ENCODE assay signal across 8 mouse cellular contexts in the genomic region with DNA sequence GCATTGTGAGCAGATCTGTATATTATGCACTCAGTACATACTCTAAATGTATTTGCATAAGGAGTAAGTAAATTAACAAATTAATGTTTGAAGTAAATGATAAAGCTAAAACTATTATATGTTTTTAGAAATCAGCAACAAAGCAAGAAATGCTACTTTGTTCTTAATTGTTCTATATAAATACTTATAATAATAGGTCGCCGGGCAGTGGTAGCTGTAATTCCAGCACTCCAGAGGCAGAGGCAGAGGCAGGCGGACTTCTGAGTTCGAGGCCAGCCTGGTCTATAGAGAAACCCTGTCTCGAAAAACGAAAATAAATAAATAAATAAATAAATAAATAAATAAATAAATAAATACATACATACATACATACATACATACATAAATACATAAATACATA.
A peak's percentile ranks its signal among the peaks of the same experiment; 100 is the strongest.
DNase-seq lines count a peak whose midpoint lies in the region; ATAC-seq and TF ChIP-seq lines count a peak whose summit lies in the region.
"Not testable (repeated sequence)": the region's sequence is repeated elsewhere in the genome, so short reads cannot be mapped to it uniquely, and the experiment has no call there.

No protein-coding gene starts in this region.

- H3K36me3 ChIP-seq in embryonic facial prominence, embryonic 13.5 days; kidney, adult 2 months (ENCODE audit: control insufficient read depth, insufficient read depth, low read length): not testable (repeated sequence)

- not testable (repeated sequence) for H3K9me3 ChIP-seq in embryonic facial prominence, embryonic 13.5 days

- H3K4me3 ChIP-seq in embryonic facial prominence, embryonic 13.5 days; kidney, adult 2 months (ENCODE audit: insufficient read depth, low read depth, low read length): not testable (repeated sequence)

- H3K4me1 ChIP-seq in embryonic facial prominence, embryonic 13.5 days; kidney, adult 2 months (ENCODE audit: control insufficient read depth, insufficient read depth, low read length): not testable (repeated sequence)

- H3K27ac ChIP-seq in embryonic facial prominence, embryonic 13.5 days; kidney, adult 2 months (ENCODE audit: insufficient read depth, low read depth, low read length): not testable (repeated sequence)

- intact Hi-C loops in left cerebral cortex, postnatal 36 days (cut with DNase I), result loop anchor here (10.0 kb wide), 1 partner anchor 213 kb away; the partner anchor contains the start of gene St8sia4

- TF ChIP-seq CTCF in kidney, adult 2 months (conservative IDR thresholded peaks at IDR 0.05; ENCODE audit: insufficient read depth, insufficient read length, low read depth, low read length), result not testable (repeated sequence)

- not testable (repeated sequence) for H3K9ac ChIP-seq in embryonic facial prominence, embryonic 13.5 days

- not testable (repeated sequence) for H3K4me2 ChIP-seq in embryonic facial prominence, embryonic 13.5 days

- WGBS in embryonic facial prominence, embryonic 13.5 days, result 78% methylated on average over 6 of the region's 6 CpGs
- 76% methylated on average over 6 of the region's 6 CpGs for WGBS in kidney, adult 2 months

- not testable (repeated sequence) for H3K27me3 ChIP-seq in embryonic facial prominence, embryonic 13.5 days; kidney, adult 2 months (replicated peaks; ENCODE audit: control insufficient read depth, insufficient read depth, low read length)

- DNase-seq in 3134 (ENCODE audit: extremely low read depth, insufficient read length, low spot score), result peak; percentile 75
- peak; percentile 47 for DNase-seq in adrenal gland, postnatal 25 days
- DNase-seq in heart, adult 11 months, result peak; percentile 97
- DNase-seq in kidney, adult 2 months, result peak; percentile 55
- peak; percentile 37 to 43 for DNase-seq in left cerebral cortex, postnatal 36 days (ENCODE audit: low spot score in 2 of 2)
- peak; percentile 93 for DNase-seq in mesoderm, embryonic 11.5 days (ENCODE audit: low read depth, low spot score)
- DNase-seq in spleen, adult 18-20 months, result peak; percentile 61 to 67

- ATAC-seq in embryonic facial prominence, embryonic 13.5 days (ENCODE audit: insufficient number of reproducible peaks, insufficient read depth, low FRiP score, low TSS enrichment, low read depth), result peak; percentile 88; the same call in 1 of the 2 replicates

- not testable (repeated sequence) for TF ChIP-seq POLR2A in kidney, adult 2 months (IDR thresholded peaks at IDR 0.05; ENCODE audit: low read depth, low read length)

Comparison
In these comparisons a context has a peak if more than half of its experiments do, and no peak if none do; other contexts are left out.
1. DNase-seq: peak in every context shown above with its lines; median percentile 97 in heart, adult 11 months; 93 in mesoderm, embryonic 11.5 days; 75 in 3134; 64 in spleen, adult 18-20 months; 55 in kidney, adult 2 months; 47 in adrenal gland, postnatal 25 days; 40 in left cerebral cortex, postnatal 36 days.